Mouse (Mus musculus) kidney, embryonic 16.5 days (tissue): Measurements from ENCODE around the gene Snx29. TPM values are rescaled to one million over a fixed set of nuclear protein-coding genes. Genes with fewer than 3 reads are reported as not detected.
A peak's percentile ranks its signal among the peaks of the same experiment; 100 is the strongest.

Experiments used
- ATAC-seq: fragments of 200-750 bp; cut with Nextera tagmentation; 2 replicates; pipeline ENCODE4 v1.8.0; 2017; ENCODE audit warnings: moderate TSS enrichment; ENCODE audit not compliant: low FRiP score, low TSS enrichment
- H3K27ac ChIP-seq: fragments of 300-500 bp; sonication (generic); 2 replicates; pipeline ENCODE4 v1.5.1; 2014; ENCODE audit warnings: low read length
- H3K27me3 ChIP-seq: fragments of 300-500 bp; sonication (generic); 2 replicates; pipeline ENCODE4 v1.6.1; 2014; ENCODE audit warnings: low read length, control low read depth, mixed read lengths; ENCODE audit not compliant: insufficient read depth
- H3K36me3 ChIP-seq: fragments of 300-500 bp; sonication (generic); 2 replicates; pipeline ENCODE4 v1.6.1; 2014; ENCODE audit warnings: low read length, control low read depth, mixed read lengths; ENCODE audit not compliant: insufficient read depth
- H3K4me1 ChIP-seq: fragments of 300-500 bp; sonication (generic); 2 replicates; pipeline ENCODE4 v1.6.1; 2014; ENCODE audit warnings: low read length, control low read depth, mixed read lengths; ENCODE audit not compliant: insufficient read depth
- H3K4me2 ChIP-seq: fragments of 300-500 bp; sonication (generic); replicated peaks from 2 replicates; pipeline ENCODE4 v1.6.1; 2014; ENCODE audit warnings: low read depth, low read length
- H3K4me3 ChIP-seq: fragments of 300-500 bp; sonication (generic); 2 replicates; pipeline ENCODE4 v1.5.1; 2014; ENCODE audit warnings: mild to moderate bottlenecking, low read length
- H3K9ac ChIP-seq: fragments of 300-500 bp; sonication (generic); replicated peaks from 2 replicates; pipeline ENCODE4 v1.6.1; 2014; ENCODE audit warnings: low read length
- H3K9me3 ChIP-seq: fragments of 300-500 bp; sonication (generic); 2 replicates; pipeline ENCODE4 v1.6.1; 2016; ENCODE audit warnings: low read length, control low read depth
- WGBS: fragments of 180-500 bp; shearing (Covaris S2); extraction: QIAGEN DNeasy Blood & Tissue Kit; methylation state at CpG from one replicate; pipeline ENCODE4 v1.1.7; 2014; 5-methylcytosine and 5-hydroxymethylcytosine counted together
- polyA plus RNA-seq: library from polyadenylated mRNA; unstranded; fragments of >200 nt; fragmentation: Nextera tagmentation; extraction: Ambion mirVana; gene quantifications from 2 replicates; pipeline ENCODE4 v1.2.1, GENCODE M21; 2015

Snx29 gene
- polyA plus RNA-seq, 1 experiment from 2014 or later: 15.7 TPM

DNA sequence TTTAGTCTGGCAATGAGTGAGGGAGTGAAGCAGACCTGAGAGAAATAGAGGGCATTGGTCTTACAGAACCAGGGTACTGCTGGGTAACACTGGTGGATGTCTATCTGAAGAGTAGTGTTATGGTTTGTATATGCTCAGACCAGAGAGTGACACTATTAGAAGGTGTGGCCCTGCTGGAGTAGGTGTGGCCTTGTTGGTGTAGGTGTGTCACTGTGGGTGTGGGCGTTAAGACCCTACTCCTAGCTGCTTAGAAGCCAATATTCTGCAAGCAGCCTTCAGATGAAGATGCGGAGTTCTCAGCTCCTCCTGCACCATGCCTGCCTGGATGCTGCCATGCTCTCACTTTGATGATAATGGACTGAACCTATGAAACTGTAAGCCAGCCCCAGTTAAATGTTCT, 303.9 kb downstream of the Snx29 start:
- no peak overlapping the region for H3K4me3 ChIP-seq
- H3K27ac ChIP-seq: no peak overlapping the region
- H3K9ac ChIP-seq: no peak overlapping the region
- no peaks in the 10 kb centered on the region for H3K9me3 ChIP-seq
- no peaks in the 10 kb centered on the region for H3K36me3 ChIP-seq
- ATAC-seq: no peak
- WGBS: 86% methylated on average over 2 of the region's 2 CpGs
- H3K4me2 ChIP-seq: no peak overlapping the region
- H3K27me3 ChIP-seq: no peaks in the 10 kb centered on the region
- H3K4me1 ChIP-seq: peaks cover 13% of the 10 kb centered on the region; the same call in 1 of the 2 replicates

DNA sequence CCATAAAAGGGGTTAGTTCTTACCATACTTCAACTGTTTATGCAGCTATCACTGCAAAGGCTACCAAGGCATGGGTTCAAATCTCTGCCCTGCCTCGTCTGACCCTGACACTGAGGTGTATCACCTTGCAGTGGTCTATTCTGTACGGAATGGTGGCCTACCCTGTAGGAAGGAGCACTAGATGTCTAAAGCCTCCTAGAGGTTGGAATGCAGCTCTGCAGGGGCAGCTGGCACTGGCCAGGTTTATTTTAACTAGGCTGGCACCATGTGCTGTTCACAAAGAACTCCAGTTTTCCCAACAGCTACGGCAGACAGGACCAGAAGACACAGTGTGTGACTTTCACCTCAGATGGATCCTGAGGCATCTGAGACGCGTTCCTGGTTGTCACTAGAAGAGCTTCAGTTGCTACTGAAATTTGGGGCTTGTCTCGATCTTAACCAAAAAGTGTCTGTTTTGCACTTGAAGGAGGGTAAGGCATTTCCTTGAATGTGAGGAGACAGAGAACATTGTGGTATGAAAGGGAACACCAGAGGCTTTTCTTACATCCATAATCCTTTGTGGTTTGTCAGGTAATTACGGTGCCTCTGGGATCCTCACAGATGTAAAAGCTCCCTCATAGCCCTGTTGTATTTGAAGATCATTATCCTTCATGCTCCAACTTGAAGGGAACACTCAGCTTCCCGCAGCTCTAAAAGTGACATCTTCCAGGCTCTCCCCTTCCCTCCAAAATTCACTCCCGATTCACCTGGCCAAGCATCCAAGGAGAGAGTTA, 305.3 kb downstream of the Snx29 start:
- no peaks in the 10 kb centered on the region for H3K9me3 ChIP-seq
- H3K4me1 ChIP-seq: peaks cover 12% of the 10 kb centered on the region; the same call in 1 of the 2 replicates
- no peak for ATAC-seq
- H3K4me2 ChIP-seq: no peak overlapping the region
- no peak overlapping the region for H3K9ac ChIP-seq
- H3K4me3 ChIP-seq: no peak overlapping the region
- WGBS: 78% methylated on average over 9 of the region's 9 CpGs
- no peaks in the 10 kb centered on the region for H3K36me3 ChIP-seq
- no peak overlapping the region for H3K27ac ChIP-seq
- no peaks in the 10 kb centered on the region for H3K27me3 ChIP-seq

DNA sequence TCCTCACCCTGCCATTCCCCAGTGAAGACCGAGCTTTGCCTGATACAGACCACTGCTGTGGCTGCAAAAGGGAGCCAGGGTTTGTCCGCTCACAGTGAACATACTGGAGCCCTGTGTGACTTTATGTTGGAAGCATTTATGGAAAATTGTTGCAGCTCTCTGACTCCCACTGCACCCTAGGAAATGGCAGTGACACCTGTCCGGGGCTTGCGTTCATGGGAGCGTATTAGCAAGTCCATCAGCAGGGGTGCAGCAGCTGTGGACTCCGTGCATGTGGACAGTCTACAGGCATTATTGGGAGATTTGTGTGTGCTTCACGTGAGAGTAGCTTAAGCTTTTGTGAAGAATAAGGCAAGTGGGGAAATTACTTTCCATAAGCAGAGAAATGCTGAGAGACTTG, 307.0 kb downstream of the Snx29 start:
- no peaks in the 10 kb centered on the region for H3K9me3 ChIP-seq
- WGBS: 84% methylated on average over 7 of the region's 7 CpGs
- no peak overlapping the region for H3K4me2 ChIP-seq
- H3K9ac ChIP-seq: no peak overlapping the region
- H3K36me3 ChIP-seq: no peaks in the 10 kb centered on the region
- 0 out of 2 replicates have a peak, but pooled peaks cover 3% of the 10 kb centered on the region for H3K4me1 ChIP-seq
- no peak for ATAC-seq
- H3K4me3 ChIP-seq: no peak overlapping the region
- no peak overlapping the region for H3K27ac ChIP-seq
- no peaks in the 10 kb centered on the region for H3K27me3 ChIP-seq

DNA sequence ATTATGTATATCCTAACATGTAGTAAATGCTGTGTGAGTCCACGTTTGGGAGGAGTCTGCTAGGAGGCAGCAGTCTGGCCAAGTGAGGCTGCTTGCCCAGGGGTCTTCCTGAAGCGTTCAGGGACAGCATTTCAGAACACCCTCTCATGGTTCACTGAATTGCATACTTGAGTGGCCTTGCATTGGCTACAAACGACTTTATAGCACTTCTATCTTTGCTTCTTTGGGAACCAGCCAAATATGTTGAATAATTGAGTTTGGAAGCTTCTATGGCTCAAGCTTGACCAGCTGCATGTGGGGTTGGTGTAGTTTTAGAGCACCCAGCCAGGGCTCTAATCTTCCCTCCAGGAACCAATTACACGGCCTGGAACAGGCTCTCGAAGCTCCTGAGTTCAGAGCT, 307.8 kb downstream of the Snx29 start:
- no peak overlapping the region for H3K4me3 ChIP-seq
- peak; percentile 46; the same call in 1 of the 2 replicates for ATAC-seq
- no peaks in the 10 kb centered on the region for H3K27me3 ChIP-seq
- H3K9ac ChIP-seq: no peak overlapping the region
- H3K36me3 ChIP-seq: no peaks in the 10 kb centered on the region
- no peak overlapping the region for H3K4me2 ChIP-seq
- no peaks in the 10 kb centered on the region for H3K9me3 ChIP-seq
- 0 out of 2 replicates have a peak, but pooled peaks cover 3% of the 10 kb centered on the region for H3K4me1 ChIP-seq
- no peak overlapping the region for H3K27ac ChIP-seq
- WGBS: 42% methylated on average over 5 of the region's 5 CpGs

DNA sequence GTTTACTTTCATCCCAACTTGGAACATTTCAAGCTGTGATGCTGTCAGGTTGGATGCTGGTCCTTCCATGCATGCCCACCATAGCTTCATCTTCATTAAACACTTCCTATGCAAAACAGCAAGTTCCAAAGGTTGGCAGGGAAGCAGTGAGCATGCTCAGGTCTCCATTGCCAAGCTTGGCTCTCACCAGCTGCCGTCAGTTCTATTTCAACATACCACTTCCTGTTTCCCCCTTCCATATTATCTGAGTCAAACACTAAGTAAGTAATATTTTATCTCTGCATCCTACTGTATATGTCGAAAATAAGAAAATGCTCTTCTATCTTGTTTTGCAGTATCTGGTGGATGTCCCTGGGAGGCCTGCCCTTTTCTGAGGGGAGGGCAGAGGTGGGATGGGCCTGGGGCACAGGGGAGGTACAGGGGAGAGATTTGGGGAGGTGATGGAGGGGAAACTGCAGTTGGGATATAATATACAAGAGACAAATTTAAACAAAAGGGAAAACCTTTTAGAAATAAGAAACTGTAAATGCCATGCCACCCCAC, 309.6 kb downstream of the Snx29 start:
- Histone ChIP-seq H3K9ac (no peak overlapping the region), H3K27me3 (no peaks in the 10 kb centered on the region), H3K4me3 (no peak overlapping the region), H3K4me2 (no peak overlapping the region), H3K4me1 (peaks cover 11% of the 10 kb centered on the region; the same call in 1 of the 2 replicates), H3K9me3 (no peaks in the 10 kb centered on the region), H3K36me3 (no peaks in the 10 kb centered on the region), H3K27ac (no peak overlapping the region)
- 69% methylated on average over 2 of the region's 2 CpGs for WGBS
- ATAC-seq: no peak

DNA sequence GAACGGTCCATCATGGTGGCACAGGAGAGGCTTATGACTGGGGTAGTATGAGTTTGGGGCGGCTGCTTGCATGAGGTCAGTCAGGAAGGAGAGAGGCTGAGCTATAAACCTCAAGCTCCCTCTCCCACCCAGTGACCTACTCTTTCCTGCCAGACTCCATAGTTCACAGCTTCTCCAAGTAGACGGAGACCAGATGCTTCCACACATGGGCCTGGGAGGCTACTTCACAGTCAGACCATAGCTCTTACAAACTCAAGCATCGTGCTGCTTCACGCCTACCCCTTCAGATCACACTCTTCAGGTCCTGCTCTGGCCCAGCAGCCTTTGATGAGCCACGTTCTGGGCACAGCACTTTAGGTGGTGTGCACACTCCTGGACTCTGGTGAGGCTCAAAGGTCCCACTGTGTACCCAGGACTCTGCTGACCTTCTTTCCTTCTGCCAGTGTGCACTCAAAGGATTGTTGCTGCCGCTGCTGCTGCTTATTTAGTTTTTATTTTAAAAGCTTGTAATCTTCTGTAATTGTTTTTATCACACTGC, 313.6 kb downstream of the Snx29 start:
- Histone ChIP-seq H3K9me3 (no peaks in the 10 kb centered on the region), H3K36me3 (no peaks in the 10 kb centered on the region), H3K27me3 (no peaks in the 10 kb centered on the region), H3K4me1 (peaks cover 9% of the 10 kb centered on the region; the same call in 1 of the 2 replicates), H3K4me3 (no peak overlapping the region), H3K4me2 (no peak overlapping the region), H3K9ac (no peak overlapping the region), H3K27ac (no peak overlapping the region; the same call in 1 of the 2 replicates)
- peak; percentile 63 for ATAC-seq
- 57% methylated on average over 7 of the region's 7 CpGs for WGBS

DNA sequence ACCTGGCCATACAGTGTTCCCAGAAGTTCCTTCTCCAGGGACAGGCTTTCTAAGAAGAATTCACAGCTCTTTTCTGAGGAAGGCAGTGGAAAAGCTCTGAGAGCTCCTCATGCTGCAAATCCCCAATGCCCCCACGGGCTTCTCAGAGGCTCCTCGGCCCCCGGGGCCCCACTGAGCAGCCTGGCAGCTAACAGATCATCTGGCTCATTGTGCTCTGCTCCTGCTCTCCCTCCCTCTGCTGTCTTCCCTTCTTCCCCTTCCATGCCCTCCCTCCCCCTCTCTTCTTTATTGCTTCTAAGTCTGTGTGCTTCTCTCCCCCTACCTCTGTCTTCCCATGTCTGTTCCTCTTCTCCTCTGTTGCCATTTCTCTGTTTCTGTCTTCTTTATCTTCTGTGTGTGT, 314.2 kb downstream of the Snx29 start:
- H3K4me2 ChIP-seq: no peak overlapping the region
- ATAC-seq: no peak
- H3K4me3 ChIP-seq: no peak overlapping the region
- no peaks in the 10 kb centered on the region for H3K9me3 ChIP-seq
- no peak overlapping the region for H3K9ac ChIP-seq
- peaks cover 9% of the 10 kb centered on the region; the same call in 1 of the 2 replicates for H3K4me1 ChIP-seq
- no peak overlapping the region; the same call in 1 of the 2 replicates for H3K27ac ChIP-seq
- H3K36me3 ChIP-seq: no peaks in the 10 kb centered on the region
- WGBS: 0% methylated on average over 3 of the region's 3 CpGs
- no peaks in the 10 kb centered on the region for H3K27me3 ChIP-seq

DNA sequence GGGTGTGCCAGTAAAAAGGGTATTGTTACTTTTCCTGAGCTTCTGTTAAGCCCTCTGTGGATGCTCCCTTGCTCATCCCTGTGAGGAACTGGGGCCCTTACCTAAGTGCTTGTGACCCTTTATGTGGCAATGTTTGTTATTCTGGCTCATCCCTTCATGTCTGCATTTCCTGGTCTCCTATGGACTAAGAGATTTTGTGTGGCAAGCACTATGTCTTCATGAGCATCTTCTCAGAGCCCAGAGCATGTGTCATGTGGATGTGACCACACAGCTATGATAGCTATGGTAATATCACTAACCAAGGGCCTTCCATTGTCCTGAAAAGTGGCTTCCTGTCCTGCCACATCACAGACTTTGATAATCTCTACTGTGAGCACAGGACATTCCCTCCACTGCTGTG, 315.1 kb downstream of the Snx29 start:
- Histone ChIP-seq H3K4me3 (no peak overlapping the region), H3K27me3 (no peaks in the 10 kb centered on the region), H3K9ac (no peak overlapping the region), H3K36me3 (no peaks in the 10 kb centered on the region), H3K4me1 (peaks cover 9% of the 10 kb centered on the region; the same call in 1 of the 2 replicates), H3K4me2 (no peak overlapping the region), H3K9me3 (no peaks in the 10 kb centered on the region), H3K27ac (no peak overlapping the region)
- no peak for ATAC-seq

DNA sequence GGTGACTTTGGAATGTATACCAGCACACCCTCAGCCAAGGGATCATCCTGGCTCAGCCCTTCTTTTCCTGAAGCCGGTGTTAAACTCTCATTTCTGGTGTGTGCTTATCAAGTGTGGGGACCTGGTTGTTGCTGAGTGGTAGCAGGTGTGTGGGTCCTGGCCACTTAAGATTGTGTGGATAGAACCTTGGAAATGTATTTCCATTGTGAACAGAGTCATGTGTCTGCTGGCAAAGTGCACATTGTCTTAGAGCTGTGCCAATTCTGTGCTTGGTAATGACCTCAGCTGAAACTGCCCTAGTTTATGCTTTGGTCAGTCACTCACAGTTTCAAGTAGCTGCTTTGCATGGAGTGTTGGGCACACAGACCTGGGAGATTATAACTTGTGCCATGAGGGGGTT, 316.0 kb downstream of the Snx29 start:
- Histone ChIP-seq H3K36me3 (no peaks in the 10 kb centered on the region), H3K4me1 (peaks cover 14% of the 10 kb centered on the region; the same call in 1 of the 2 replicates), H3K9ac (no peak overlapping the region), H3K9me3 (no peaks in the 10 kb centered on the region), H3K4me3 (no peak overlapping the region), H3K27me3 (no peaks in the 10 kb centered on the region), H3K4me2 (no peak overlapping the region), H3K27ac (no peak overlapping the region)
- WGBS: 88% methylated on average over 1 of the region's 1 CpGs
- ATAC-seq: no peak

DNA sequence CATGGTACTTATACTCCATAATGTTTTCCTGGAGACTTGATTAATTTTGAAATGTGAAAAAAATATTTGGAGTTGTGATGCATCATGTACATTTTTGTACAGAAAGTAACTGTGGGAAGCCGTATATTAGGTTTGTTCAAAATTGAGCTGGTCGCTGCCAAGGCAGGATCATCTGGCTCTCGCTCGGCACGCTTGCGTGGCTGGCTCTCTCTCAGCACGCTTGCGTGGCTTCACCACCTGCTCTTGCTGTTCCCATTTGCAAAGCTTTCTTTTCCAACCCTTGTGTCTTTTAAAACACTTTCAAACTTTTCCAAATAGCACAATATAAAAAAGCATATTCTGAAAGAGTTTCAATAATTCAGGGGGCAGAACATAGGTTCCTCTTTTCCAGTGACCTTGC, 317.2 kb downstream of the Snx29 start:
- no peak overlapping the region for H3K9ac ChIP-seq
- H3K9me3 ChIP-seq: no peaks in the 10 kb centered on the region
- H3K4me1 ChIP-seq: peaks cover 14% of the 10 kb centered on the region; the same call in 1 of the 2 replicates
- no peak overlapping the region for H3K4me3 ChIP-seq
- no peak overlapping the region for H3K4me2 ChIP-seq
- ATAC-seq: no peak
- no peaks in the 10 kb centered on the region for H3K27me3 ChIP-seq
- WGBS: 92% methylated on average over 8 of the region's 8 CpGs
- H3K36me3 ChIP-seq: no peaks in the 10 kb centered on the region
- no peak overlapping the region for H3K27ac ChIP-seq
